Mouse (Mus musculus): ENCODE measurements around the gene A4galt. TPM values are rescaled to one million over a fixed set of nuclear protein-coding genes. Genes with fewer than 3 reads are reported as not detected.

The A4galt gene
- polyA plus RNA-seq, 1 experiment from 2014 or later = 26.5 TPM

GRCm38 (mm10) chr15:83226871-83227270, 24.7 kb downstream of the A4galt start:
- WGBS = 82% methylated on average over 5 of the region's 5 CpGs

DNA sequence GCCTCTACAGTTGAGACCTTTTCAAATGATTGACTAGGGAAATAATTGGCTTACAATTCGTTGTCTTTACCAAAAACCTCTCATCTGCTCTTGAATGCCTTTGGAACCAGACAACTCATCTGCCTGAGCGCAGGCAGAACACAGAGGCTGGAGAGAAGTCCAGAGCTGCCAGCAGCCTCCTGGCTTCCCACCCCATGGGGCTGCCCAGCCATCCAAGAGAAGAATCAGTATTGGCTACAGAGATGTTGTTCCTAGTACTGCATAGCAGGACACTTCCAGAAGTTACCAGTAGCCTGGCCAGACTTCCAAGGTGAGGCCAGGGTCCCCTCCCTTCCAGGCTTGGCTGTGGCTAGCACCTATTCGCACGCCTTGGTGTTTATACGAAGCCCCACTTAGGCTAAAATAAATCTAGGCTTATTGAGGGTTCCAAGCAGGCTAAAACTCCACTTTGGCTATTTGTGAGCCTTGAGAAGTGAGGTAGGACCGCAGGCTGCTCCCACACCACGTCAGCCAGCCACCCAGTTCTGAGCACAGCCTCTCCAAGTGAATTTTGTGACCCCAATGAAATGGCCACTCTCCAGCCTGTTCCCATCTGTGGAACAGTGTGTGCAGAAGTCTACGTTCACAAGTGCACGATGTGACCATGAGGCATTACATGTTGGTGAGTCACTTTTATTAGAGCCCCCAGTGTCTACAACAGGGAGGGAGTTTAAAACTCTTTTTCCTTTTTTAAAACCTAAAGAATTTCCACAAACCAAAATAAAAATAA, 25.3 kb downstream of the A4galt start:
- H3K4me2 ChIP-seq (ENCODE audit: low read length) = no peak overlapping the region
- TF ChIP-seq CTCF (IDR thresholded peaks at IDR 0.05; ENCODE audit: low read depth) = no peak
- no peaks in the 10 kb centered on the region for H3K27me3 ChIP-seq (ENCODE audit: insufficient read depth, low read length)
- WGBS = 85% methylated on average over 9 of the region's 9 CpGs
- no peaks in the 10 kb centered on the region for H3K9me3 ChIP-seq (replicated peaks; ENCODE audit: low read length)
- H3K36me3 ChIP-seq (ENCODE audit: insufficient read depth, low read length) = 0 out of 2 replicates have a peak, but pooled peaks cover 3% of the 10 kb centered on the region
- H3K4me3 ChIP-seq (replicated peaks; ENCODE audit: low read depth, low read length) = no peak overlapping the region
- H3K4me1 ChIP-seq (replicated peaks; ENCODE audit: insufficient read depth, low read length) = peaks cover 21% of the 10 kb centered on the region
- no peak for DNase-seq (ENCODE audit: low spot score)
- 0 out of 2 replicates have a peak overlapping the region, but pooled peaks have one; percentile 34 for H3K27ac ChIP-seq
- H3K9ac ChIP-seq (ENCODE audit: low read depth, low read length) = no peak overlapping the region
- no peak for ATAC-seq (replicated peaks; ENCODE audit: low FRiP score, low read depth)

More at GRCm38 (mm10) chr15:83226871-83227270, 24.7 kb downstream of the A4galt start:
- no peak overlapping the region for H3K4me3 ChIP-seq (replicated peaks; ENCODE audit: low read depth, low read length)
- no peak for ATAC-seq (replicated peaks; ENCODE audit: low FRiP score, low read depth)
- no peak for TF ChIP-seq CTCF (IDR thresholded peaks at IDR 0.05; ENCODE audit: low read depth)
- H3K4me1 ChIP-seq (replicated peaks; ENCODE audit: insufficient read depth, low read length) = peaks cover 21% of the 10 kb centered on the region
- no peaks in the 10 kb centered on the region for H3K9me3 ChIP-seq (replicated peaks; ENCODE audit: low read length)
- H3K27ac ChIP-seq = no peak overlapping the region
- DNase-seq (ENCODE audit: low spot score) = no peak
- no peak overlapping the region for H3K4me2 ChIP-seq (ENCODE audit: low read length)
- H3K36me3 ChIP-seq (ENCODE audit: insufficient read depth, low read length) = 0 out of 2 replicates have a peak, but pooled peaks cover 3% of the 10 kb centered on the region
- no peak overlapping the region for H3K9ac ChIP-seq (ENCODE audit: low read depth, low read length)
- no peaks in the 10 kb centered on the region for H3K27me3 ChIP-seq (ENCODE audit: insufficient read depth, low read length)

DNA sequence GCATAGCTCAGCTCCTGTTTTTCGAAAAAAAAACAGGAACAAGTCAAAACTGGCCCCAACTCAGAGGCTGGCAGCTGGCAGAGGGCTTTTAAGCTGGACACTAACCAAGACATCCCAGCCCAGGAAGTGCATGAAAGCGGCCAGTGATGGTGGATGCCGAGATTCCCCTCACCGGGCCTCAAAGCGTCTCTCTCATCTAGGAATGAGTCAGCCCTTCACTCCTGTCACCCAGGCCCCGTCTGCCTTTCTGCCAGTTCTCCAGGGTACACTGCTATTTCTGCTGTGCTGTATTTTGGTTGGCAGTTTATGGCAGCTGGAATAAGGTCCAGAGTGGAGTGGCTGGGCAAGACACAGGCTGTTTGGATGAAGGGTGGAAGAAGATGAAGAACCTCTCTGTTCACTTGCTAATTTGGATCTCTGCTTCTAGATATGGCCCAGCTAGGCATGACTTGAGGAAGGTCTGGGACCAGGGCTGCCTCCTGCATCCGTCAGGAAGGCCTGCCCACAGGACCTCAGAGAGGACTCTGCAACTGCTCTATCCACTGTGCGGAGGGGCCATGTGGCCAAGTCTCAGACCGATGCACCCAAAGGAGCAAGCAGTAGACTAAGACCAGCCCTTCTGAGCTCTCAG, 27.3 kb downstream of the A4galt start:
- no peak overlapping the region for H3K9ac ChIP-seq (ENCODE audit: low read depth, low read length)
- WGBS = 51% methylated on average over 9 of the region's 9 CpGs
- H3K4me1 ChIP-seq (replicated peaks; ENCODE audit: insufficient read depth, low read length) = peaks cover 21% of the 10 kb centered on the region
- no peaks in the 10 kb centered on the region for H3K27me3 ChIP-seq (ENCODE audit: insufficient read depth, low read length)
- no peaks in the 10 kb centered on the region for H3K9me3 ChIP-seq (replicated peaks; ENCODE audit: low read length)
- no peak for TF ChIP-seq CTCF (IDR thresholded peaks at IDR 0.05; ENCODE audit: low read depth)
- no peak overlapping the region for H3K4me3 ChIP-seq (replicated peaks; ENCODE audit: low read depth, low read length)
- 0 out of 2 replicates have a peak, but pooled peaks cover 3% of the 10 kb centered on the region for H3K36me3 ChIP-seq (ENCODE audit: insufficient read depth, low read length)
- DNase-seq (ENCODE audit: low spot score) (no peak), ATAC-seq (replicated peaks; ENCODE audit: low FRiP score, low read depth) (0 out of 2 replicates have a peak, but pooled peaks have one; percentile 4)
- peak overlapping the region; percentile 90 for H3K27ac ChIP-seq
- no peak overlapping the region for H3K4me2 ChIP-seq (ENCODE audit: low read length)

- H3K36me3 ChIP-seq (ENCODE audit: insufficient read depth, low read length) = 0 out of 2 replicates have a peak, but pooled peaks cover 3% of the 10 kb centered on the region
- ATAC-seq (replicated peaks; ENCODE audit: low FRiP score, low read depth) = peak; percentile 89
- peak overlapping the region; percentile 90 for H3K27ac ChIP-seq
- peak overlapping the region; percentile 16; the same call in 1 of the 2 replicates for H3K4me2 ChIP-seq (ENCODE audit: low read length)
- peaks cover 21% of the 10 kb centered on the region for H3K4me1 ChIP-seq (replicated peaks; ENCODE audit: insufficient read depth, low read length)
- 12% methylated on average over 11 of the region's 11 CpGs for WGBS
- TF ChIP-seq CTCF (IDR thresholded peaks at IDR 0.05; ENCODE audit: low read depth) = no peak
- H3K9ac ChIP-seq (ENCODE audit: low read depth, low read length) = no peak overlapping the region
- peak; percentile 94 for DNase-seq (ENCODE audit: low spot score)
- no peak overlapping the region for H3K4me3 ChIP-seq (replicated peaks; ENCODE audit: low read depth, low read length)
- H3K9me3 ChIP-seq (replicated peaks; ENCODE audit: low read length) = no peaks in the 10 kb centered on the region
- H3K27me3 ChIP-seq (ENCODE audit: insufficient read depth, low read length) = no peaks in the 10 kb centered on the region
Observed at GRCm38 (mm10) chr15:83223208-83223962, 28.2 kb downstream of the A4galt start.

DNA sequence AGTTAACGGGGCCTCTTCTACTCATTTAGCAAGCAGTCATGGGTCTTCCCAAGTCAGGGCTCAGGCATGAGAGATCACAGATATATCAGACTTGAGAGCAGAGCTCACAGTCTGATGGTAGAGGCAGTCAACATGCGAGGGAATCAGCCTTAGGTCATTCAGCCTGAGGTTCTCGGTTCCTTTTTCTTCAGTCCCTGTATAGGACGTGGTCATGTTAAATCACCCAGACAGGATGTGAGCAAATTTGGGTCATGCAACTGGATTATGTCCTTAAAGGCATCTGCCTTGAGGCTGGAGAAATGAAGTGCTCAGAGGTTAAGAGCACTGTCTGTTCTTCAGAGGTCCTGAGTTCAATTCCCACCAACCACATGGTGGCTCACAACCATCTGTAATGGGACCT, 29.9 kb downstream of the A4galt start:
- DNase-seq (ENCODE audit: low spot score) = peak; percentile 12
- WGBS = 70% methylated on average over 4 of the region's 4 CpGs
- TF ChIP-seq CTCF (IDR thresholded peaks at IDR 0.05; ENCODE audit: low read depth) = no peak

More for the DNA sequence above, 29.9 kb downstream of the A4galt start:
- no peak overlapping the region for H3K4me2 ChIP-seq (ENCODE audit: low read length)
- no peak overlapping the region for H3K4me3 ChIP-seq (replicated peaks; ENCODE audit: low read depth, low read length)
- no peaks in the 10 kb centered on the region for H3K9me3 ChIP-seq (replicated peaks; ENCODE audit: low read length)
- H3K4me1 ChIP-seq (replicated peaks; ENCODE audit: insufficient read depth, low read length) = peaks cover 21% of the 10 kb centered on the region
- H3K27me3 ChIP-seq (ENCODE audit: insufficient read depth, low read length) = no peaks in the 10 kb centered on the region
- no peaks in the 10 kb centered on the region for H3K36me3 ChIP-seq (ENCODE audit: insufficient read depth, low read length)
- peak overlapping the region; percentile 37; the same call in 1 of the 2 replicates for H3K27ac ChIP-seq
- no peak for ATAC-seq (replicated peaks; ENCODE audit: low FRiP score, low read depth)
- no peak overlapping the region for H3K9ac ChIP-seq (ENCODE audit: low read depth, low read length)
